Mouse (Mus musculus): ENCODE measurements around the gene Cldn20. TPM values are rescaled to one million over a fixed set of nuclear protein-coding genes. Genes with fewer than 3 reads are reported as not detected.

Cldn20 gene
- polyA plus RNA-seq, 1 experiment from 2014 or later, result not detected

- Histone ChIP-seq H3K36me3 (ENCODE audit: control insufficient read depth, insufficient read depth, low read length) (no peaks in the 10 kb centered on the region), H3K4me1 (ENCODE audit: control insufficient read depth, insufficient read depth, low read length) (no peaks in the 10 kb centered on the region), H3K27me3 (ENCODE audit: control insufficient read depth, insufficient read depth, low read length) (no peaks in the 10 kb centered on the region), H3K4me2 (no peak overlapping the region), H3K4me3 (ENCODE audit: low read depth, low read length) (no peak overlapping the region), H3K9me3 (ENCODE audit: control insufficient read depth, low read length) (no peaks in the 10 kb centered on the region), H3K27ac (ENCODE audit: low read depth, low read length) (no peak overlapping the region), H3K9ac (ENCODE audit: low read length) (no peak overlapping the region)
- ATAC-seq (ENCODE audit: low FRiP score), result no peak
- no peak for DNase-seq (ENCODE audit: low spot score, missing footprints)
- WGBS, result 91% methylated on average over 8 of the region's 8 CpGs
Observed at GRCm38 (mm10) chr17:3515851-3516250, 16.5 kb upstream of the Cldn20 start.

- Histone ChIP-seq H3K4me2 (no peak overlapping the region), H3K36me3 (ENCODE audit: control insufficient read depth, insufficient read depth, low read length) (no peaks in the 10 kb centered on the region), H3K9me3 (ENCODE audit: control insufficient read depth, low read length) (no peaks in the 10 kb centered on the region), H3K4me3 (ENCODE audit: low read depth, low read length) (no peak overlapping the region), H3K9ac (ENCODE audit: low read length) (no peak overlapping the region), H3K27ac (ENCODE audit: low read depth, low read length) (no peak overlapping the region), H3K4me1 (ENCODE audit: control insufficient read depth, insufficient read depth, low read length) (no peaks in the 10 kb centered on the region), H3K27me3 (ENCODE audit: control insufficient read depth, insufficient read depth, low read length) (no peaks in the 10 kb centered on the region)
- DNase-seq (ENCODE audit: low spot score, missing footprints) (no peak), ATAC-seq (ENCODE audit: low FRiP score) (no peak)
- WGBS, result 40% methylated on average over 9 of the region's 9 CpGs
Observed at GRCm38 (mm10) chr17:3516406-3516805, 15.9 kb upstream of the Cldn20 start.

GRCm38 (mm10) chr17:3520344-3520743 is 12.0 kb upstream of the Cldn20 start:
- H3K4me2 ChIP-seq, result no peak overlapping the region
- WGBS, result 89% methylated on average over 5 of the region's 5 CpGs
- no peak overlapping the region for H3K4me3 ChIP-seq (ENCODE audit: low read depth, low read length)
- H3K27ac ChIP-seq (ENCODE audit: low read depth, low read length), result no peak overlapping the region
- H3K36me3 ChIP-seq (ENCODE audit: control insufficient read depth, insufficient read depth, low read length), result no peaks in the 10 kb centered on the region
- ATAC-seq (ENCODE audit: low FRiP score) (no peak), DNase-seq (ENCODE audit: low spot score, missing footprints) (no peak)
- H3K4me1 ChIP-seq (ENCODE audit: control insufficient read depth, insufficient read depth, low read length), result no peaks in the 10 kb centered on the region
- H3K9me3 ChIP-seq (ENCODE audit: control insufficient read depth, low read length), result no peaks in the 10 kb centered on the region
- no peak overlapping the region for H3K9ac ChIP-seq (ENCODE audit: low read length)
- no peaks in the 10 kb centered on the region for H3K27me3 ChIP-seq (ENCODE audit: control insufficient read depth, insufficient read depth, low read length)

GRCm38 (mm10) chr17:3527841-3528471 is 4.4 kb upstream of the Cldn20 start:
- Histone ChIP-seq H3K4me3 (ENCODE audit: low read depth, low read length) (no peak overlapping the region), H3K4me1 (ENCODE audit: control insufficient read depth, insufficient read depth, low read length) (no peaks in the 10 kb centered on the region), H3K27me3 (ENCODE audit: control insufficient read depth, insufficient read depth, low read length) (no peaks in the 10 kb centered on the region), H3K4me2 (no peak overlapping the region), H3K9ac (ENCODE audit: low read length) (no peak overlapping the region), H3K36me3 (ENCODE audit: control insufficient read depth, insufficient read depth, low read length) (no peaks in the 10 kb centered on the region), H3K27ac (ENCODE audit: low read depth, low read length) (no peak overlapping the region), H3K9me3 (ENCODE audit: control insufficient read depth, low read length) (no peaks in the 10 kb centered on the region)
- 93% methylated on average over 6 of the region's 6 CpGs for WGBS
- DNase-seq (ENCODE audit: low spot score, missing footprints) (no peak), ATAC-seq (ENCODE audit: low FRiP score) (no peak)

GRCm38 (mm10) chr17:3529523-3529922 is 2.8 kb upstream of the Cldn20 start:
- Histone ChIP-seq H3K4me2 (no peak overlapping the region), H3K36me3 (ENCODE audit: control insufficient read depth, insufficient read depth, low read length) (no peaks in the 10 kb centered on the region), H3K4me1 (ENCODE audit: control insufficient read depth, insufficient read depth, low read length) (no peaks in the 10 kb centered on the region), H3K27me3 (ENCODE audit: control insufficient read depth, insufficient read depth, low read length) (no peaks in the 10 kb centered on the region), H3K9me3 (ENCODE audit: control insufficient read depth, low read length) (no peaks in the 10 kb centered on the region), H3K4me3 (ENCODE audit: low read depth, low read length) (no peak overlapping the region), H3K9ac (ENCODE audit: low read length) (no peak overlapping the region), H3K27ac (ENCODE audit: low read depth, low read length) (no peak overlapping the region)
- no peak for ATAC-seq (ENCODE audit: low FRiP score)
- WGBS, result 82% methylated on average over 3 of the region's 3 CpGs
- no peak for DNase-seq (ENCODE audit: low spot score, missing footprints)

GRCm38 (mm10) chr17:3530549-3530948 is 1.8 kb upstream of the Cldn20 start:
- no peak overlapping the region for H3K9ac ChIP-seq (ENCODE audit: low read length)
- 67% methylated on average over 7 of the region's 7 CpGs for WGBS

GRCm38 (mm10) chr17:3531641-3532040 is 713 bp upstream of the Cldn20 start:
- WGBS, result 82% methylated on average over 1 of the region's 1 CpGs
- H3K36me3 ChIP-seq (ENCODE audit: control insufficient read depth, insufficient read depth, low read length), result no peaks in the 10 kb centered on the region
- H3K4me1 ChIP-seq (ENCODE audit: control insufficient read depth, insufficient read depth, low read length), result no peaks in the 10 kb centered on the region
- H3K27ac ChIP-seq (ENCODE audit: low read depth, low read length), result no peak overlapping the region
- no peak overlapping the region for H3K9ac ChIP-seq (ENCODE audit: low read length)
- H3K4me3 ChIP-seq (ENCODE audit: low read depth, low read length), result no peak overlapping the region
- H3K27me3 ChIP-seq (ENCODE audit: control insufficient read depth, insufficient read depth, low read length), result no peaks in the 10 kb centered on the region
- H3K4me2 ChIP-seq, result no peak overlapping the region
- H3K9me3 ChIP-seq (ENCODE audit: control insufficient read depth, low read length), result no peaks in the 10 kb centered on the region
- ATAC-seq (ENCODE audit: low FRiP score) (no peak), DNase-seq (ENCODE audit: low spot score, missing footprints) (no peak)

More at GRCm38 (mm10) chr17:3530549-3530948, 1.8 kb upstream of the Cldn20 start:
- no peaks in the 10 kb centered on the region for H3K9me3 ChIP-seq (ENCODE audit: control insufficient read depth, low read length)
- DNase-seq (ENCODE audit: low spot score, missing footprints) (no peak), ATAC-seq (ENCODE audit: low FRiP score) (no peak)
- no peaks in the 10 kb centered on the region for H3K4me1 ChIP-seq (ENCODE audit: control insufficient read depth, insufficient read depth, low read length)
- no peak overlapping the region for H3K4me2 ChIP-seq
- no peaks in the 10 kb centered on the region for H3K27me3 ChIP-seq (ENCODE audit: control insufficient read depth, insufficient read depth, low read length)
- no peak overlapping the region for H3K4me3 ChIP-seq (ENCODE audit: low read depth, low read length)
- no peaks in the 10 kb centered on the region for H3K36me3 ChIP-seq (ENCODE audit: control insufficient read depth, insufficient read depth, low read length)
- no peak overlapping the region for H3K27ac ChIP-seq (ENCODE audit: low read depth, low read length)

GRCm38 (mm10) chr17:3533425-3533824 is 1.1 kb downstream of the Cldn20 start:
- no peak overlapping the region for H3K27ac ChIP-seq (ENCODE audit: low read depth, low read length)
- no peak for DNase-seq (ENCODE audit: low spot score, missing footprints)
- no peaks in the 10 kb centered on the region for H3K36me3 ChIP-seq (ENCODE audit: control insufficient read depth, insufficient read depth, low read length)
- H3K4me1 ChIP-seq (ENCODE audit: control insufficient read depth, insufficient read depth, low read length), result no peaks in the 10 kb centered on the region
- H3K27me3 ChIP-seq (ENCODE audit: control insufficient read depth, insufficient read depth, low read length), result no peaks in the 10 kb centered on the region
- no peak overlapping the region for H3K4me2 ChIP-seq
- H3K4me3 ChIP-seq (ENCODE audit: low read depth, low read length), result no peak overlapping the region
- H3K9ac ChIP-seq (ENCODE audit: low read length), result no peak overlapping the region
- H3K9me3 ChIP-seq (ENCODE audit: control insufficient read depth, low read length), result no peaks in the 10 kb centered on the region
- no peak for ATAC-seq (ENCODE audit: low FRiP score)
- 25% methylated on average over 1 of the region's 1 CpGs for WGBS

GRCm38 (mm10) chr17:3540304-3540703 is 8.0 kb downstream of the Cldn20 start:
- no peak overlapping the region for H3K9ac ChIP-seq (ENCODE audit: low read length)
- DNase-seq (ENCODE audit: low spot score, missing footprints), result no peak
- no peak overlapping the region for H3K4me3 ChIP-seq (ENCODE audit: low read depth, low read length)
- H3K4me1 ChIP-seq (ENCODE audit: control insufficient read depth, insufficient read depth, low read length), result no peaks in the 10 kb centered on the region
- H3K27ac ChIP-seq (ENCODE audit: low read depth, low read length), result no peak overlapping the region
- ATAC-seq (ENCODE audit: low FRiP score), result no peak
- no peaks in the 10 kb centered on the region for H3K9me3 ChIP-seq (ENCODE audit: control insufficient read depth, low read length)
- H3K36me3 ChIP-seq (ENCODE audit: control insufficient read depth, insufficient read depth, low read length), result no peaks in the 10 kb centered on the region
- 100% methylated on average over 2 of the region's 2 CpGs for WGBS
- no peak overlapping the region for H3K4me2 ChIP-seq
- no peaks in the 10 kb centered on the region for H3K27me3 ChIP-seq (ENCODE audit: control insufficient read depth, insufficient read depth, low read length)
